Comparison of ENCODE assay signal across 8 mouse cellular contexts in the genomic region with DNA sequence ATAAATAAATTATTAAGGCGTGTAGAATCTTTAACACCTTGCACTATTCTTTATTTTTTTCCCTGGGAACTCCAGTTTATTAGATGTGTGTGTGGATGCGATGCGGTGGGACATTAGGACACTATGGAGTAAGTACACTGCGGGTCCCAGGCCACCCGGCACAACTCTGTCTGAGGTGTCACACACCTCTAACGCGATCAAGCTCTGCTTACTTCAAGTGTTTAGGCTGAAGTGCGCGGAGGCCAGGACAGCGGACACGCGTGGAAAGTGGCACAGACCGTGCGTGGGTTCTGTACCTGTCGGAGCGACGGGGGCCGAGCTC. TPM values are rescaled to one million over a fixed set of nuclear protein-coding genes. Genes with fewer than 3 reads are reported as not detected.
A peak's percentile ranks its signal among the peaks of the same experiment; 100 is the strongest.
DNase-seq lines count a peak whose midpoint lies in the region; ATAC-seq and TF ChIP-seq lines count a peak whose summit lies in the region.

No protein-coding gene starts in this region.

- H3K27ac ChIP-seq in left cerebral cortex, adult 2 months: peak overlapping the region; percentile 75
- H3K27ac ChIP-seq in embryonic facial prominence, embryonic 13.5 days: peak overlapping the region; percentile 57; the same call in 1 of the 2 replicates
- peak overlapping the region; percentile 34; the same call in 1 of the 2 replicates for H3K27ac ChIP-seq in intestine, embryonic 14.5 days (ENCODE audit: low read depth)
- H3K27ac ChIP-seq in neural tube, embryonic 12.5 days: peak overlapping the region; percentile 62

- H3K9ac ChIP-seq in embryonic facial prominence, embryonic 13.5 days: peak overlapping the region; percentile 88
- peak overlapping the region; percentile 81 for H3K9ac ChIP-seq in intestine, embryonic 14.5 days (ENCODE audit: low read length)
- peak overlapping the region; percentile 94 for H3K9ac ChIP-seq in neural tube, embryonic 12.5 days

- no peaks in the 10 kb centered on the region for H3K9me3 ChIP-seq in embryonic facial prominence, embryonic 13.5 days
- no peaks in the 10 kb centered on the region for H3K9me3 ChIP-seq in intestine, embryonic 14.5 days (ENCODE audit: control insufficient read depth, low read length)
- no peaks in the 10 kb centered on the region for H3K9me3 ChIP-seq in neural tube, embryonic 12.5 days

- peak; percentile 71 for ATAC-seq in embryonic facial prominence, embryonic 13.5 days (ENCODE audit: insufficient number of reproducible peaks, insufficient read depth, low FRiP score, low TSS enrichment, low read depth)
- ATAC-seq in intestine, embryonic 14.5 days (replicated peaks; ENCODE audit: low FRiP score, low TSS enrichment, low read depth): peak; percentile 63
- ATAC-seq in neural tube, embryonic 12.5 days (ENCODE audit: low FRiP score, low read depth): peak; percentile 73

- no peak for TF ChIP-seq CTCF in left cerebral cortex, adult 2 months (IDR thresholded peaks at IDR 0.05)

- peak overlapping the region; percentile 81 for H3K4me2 ChIP-seq in embryonic facial prominence, embryonic 13.5 days
- H3K4me2 ChIP-seq in intestine, embryonic 14.5 days (ENCODE audit: low read length): peak overlapping the region; percentile 78
- H3K4me2 ChIP-seq in neural tube, embryonic 12.5 days (replicated peaks): peak overlapping the region; percentile 70

- no peak for DNase-seq in left cerebral cortex, adult 2 months (ENCODE audit: extremely low spot score in 1 of 2, low spot score in 2 of 2)
- no peak for DNase-seq in left cerebral cortex, adult 18-20 months (ENCODE audit: low spot score in 2 of 2)
- DNase-seq in intestine, embryonic 14.5 days (ENCODE audit: low spot score): no peak
- DNase-seq in right cerebral cortex, postnatal 25 days: no peak
- no peak for DNase-seq in adipocyte (ENCODE audit: low spot score)
- no peak for DNase-seq in B cell, adult 2 months

- no peaks in the 10 kb centered on the region for H3K27me3 ChIP-seq in embryonic facial prominence, embryonic 13.5 days
- H3K27me3 ChIP-seq in intestine, embryonic 14.5 days (replicated peaks; ENCODE audit: control insufficient read depth, insufficient read depth, low read length): no peaks in the 10 kb centered on the region
- no peaks in the 10 kb centered on the region for H3K27me3 ChIP-seq in neural tube, embryonic 12.5 days (replicated peaks)

- peaks cover 18% of the 10 kb centered on the region for H3K4me1 ChIP-seq in embryonic facial prominence, embryonic 13.5 days
- H3K4me1 ChIP-seq in intestine, embryonic 14.5 days (replicated peaks; ENCODE audit: control insufficient read depth, insufficient read depth, low read length): peaks cover 12% of the 10 kb centered on the region
- peaks cover 19% of the 10 kb centered on the region for H3K4me1 ChIP-seq in neural tube, embryonic 12.5 days

- WGBS in embryonic facial prominence, embryonic 13.5 days: 2% methylated on average over 18 of the region's 18 CpGs
- WGBS in intestine, embryonic 14.5 days: under 1% methylated on average over 18 of the region's 18 CpGs
- WGBS in neural tube, embryonic 12.5 days: 1% methylated on average over 18 of the region's 18 CpGs

- intact Hi-C loops in left cerebral cortex, adult 2 months (cut with DNase I): loop anchor here (5.0 kb wide), 3 partner anchors 132 to 247 kb away; no protein-coding TSS in a partner anchor

- no peaks in the 10 kb centered on the region for H3K36me3 ChIP-seq in embryonic facial prominence, embryonic 13.5 days
- H3K36me3 ChIP-seq in intestine, embryonic 14.5 days (ENCODE audit: control insufficient read depth, insufficient read depth, low read length): no peaks in the 10 kb centered on the region
- H3K36me3 ChIP-seq in neural tube, embryonic 12.5 days: no peaks in the 10 kb centered on the region

- H3K4me3 ChIP-seq in left cerebral cortex, adult 2 months: peak overlapping the region; percentile 96
- peak overlapping the region; percentile 98 for H3K4me3 ChIP-seq in embryonic facial prominence, embryonic 13.5 days
- peak overlapping the region; percentile 91 for H3K4me3 ChIP-seq in intestine, embryonic 14.5 days (ENCODE audit: low read depth, low read length)
- peak overlapping the region; percentile 94 for H3K4me3 ChIP-seq in neural tube, embryonic 12.5 days

RNA-seq across cellular contexts. Expression of gene E130308A19Rik, which starts 0.4 kb away (rescaled TPM):
- total RNA-seq in left cerebral cortex, adult 2 months (2021): 10 to 100 TPM; 12.1 to 13.1 TPM
- total RNA-seq in left cerebral cortex, adult 18-20 months (2021): 10 to 100 TPM; 11.6 to 13.1 TPM
- 22.8 and 26.6 TPM in 2 replicates for polyA plus RNA-seq in embryonic facial prominence, embryonic 13.5 days (2015; fragmentation: Nextera tagmentation; extraction: Ambion mirVana)
- 22.0 and 24.1 TPM in 2 replicates for polyA plus RNA-seq in intestine, embryonic 14.5 days (2014; fragmentation: Nextera tagmentation; extraction: Ambion mirVana)
- polyA plus RNA-seq in neural tube, embryonic 12.5 days (2016; fragmentation: Nextera tagmentation; extraction: Ambion mirVana): 66.4 and 72.9 TPM in 2 replicates

RNA-seq across cellular contexts. Expression of gene Hsdl2, which starts 44.3 kb away (rescaled TPM):
- 10 to 100 TPM; 25.0 to 27.3 TPM for total RNA-seq in left cerebral cortex, adult 2 months (2021)
- 10 to 100 TPM; 25.7 to 28.1 TPM for total RNA-seq in left cerebral cortex, adult 18-20 months (2021)
- 25.1 and 29.1 TPM in 2 replicates for polyA plus RNA-seq in embryonic facial prominence, embryonic 13.5 days (2015; fragmentation: Nextera tagmentation; extraction: Ambion mirVana)
- 15.8 and 17.5 TPM in 2 replicates for polyA plus RNA-seq in intestine, embryonic 14.5 days (2014; fragmentation: Nextera tagmentation; extraction: Ambion mirVana)
- 43.2 and 45.4 TPM in 2 replicates for polyA plus RNA-seq in neural tube, embryonic 12.5 days (2016; fragmentation: Nextera tagmentation; extraction: Ambion mirVana)
